Mouse (Mus musculus) limb, embryonic 14.5 days (tissue): ENCODE measurements at regions not wholly inside any gene's neighbourhood (a gene's known extent, or its start where the extent isn't known, plus 50 kb on each side); places are given as distances from the start of the nearest gene placed in this dataset.

Source experiments
- ATAC-seq: fragments of 200-750 bp; cut with Nextera tagmentation; 2 replicates; pipeline ENCODE4 v1.8.0; 2017; ENCODE audit warnings: low read depth, moderate number of reproducible peaks, moderate TSS enrichment; ENCODE audit not compliant: low FRiP score
- DNase-seq: peaks from one replicate; pipeline ENCODE4 v3.0.0-alpha.2; 2015; ENCODE audit warnings: low spot score
- H3K27ac ChIP-seq: fragments of 300-500 bp; sonication (generic); replicated peaks from 2 replicates; pipeline ENCODE4 v1.5.1; 2014; ENCODE audit warnings: low read depth, mild to moderate bottlenecking, low read length, moderate library complexity, mixed read lengths
- H3K27me3 ChIP-seq: fragments of 300-500 bp; sonication (generic); 2 replicates; pipeline ENCODE4 v1.6.1; 2014; ENCODE audit warnings: low read length, mixed read lengths; ENCODE audit not compliant: control insufficient read depth, insufficient read depth
- H3K36me3 ChIP-seq: fragments of 300-500 bp; sonication (generic); 2 replicates; pipeline ENCODE4 v1.6.1; 2014; ENCODE audit warnings: mild to moderate bottlenecking, low read length, moderate library complexity, mixed read lengths; ENCODE audit not compliant: control insufficient read depth, insufficient read depth
- H3K4me1 ChIP-seq: fragments of 300-500 bp; sonication (generic); 2 replicates; pipeline ENCODE4 v1.6.1; 2014; ENCODE audit warnings: antibody characterized with exemption, low read length, mixed read lengths; ENCODE audit not compliant: control insufficient read depth, insufficient read depth
- H3K4me2 ChIP-seq: fragments of 300-500 bp; sonication (generic); replicated peaks from 2 replicates; pipeline ENCODE4 v1.6.1; 2014; ENCODE audit warnings: low read depth, mild to moderate bottlenecking, low read length, moderate library complexity; ENCODE audit not compliant: severe bottlenecking
- H3K4me3 ChIP-seq: fragments of 300-500 bp; sonication (generic); replicated peaks from 2 replicates; pipeline ENCODE4 v1.5.1; 2014; ENCODE audit warnings: low read length
- H3K9ac ChIP-seq: fragments of 300-500 bp; sonication (generic); 2 replicates; pipeline ENCODE4 v1.6.1; 2014; ENCODE audit warnings: mild to moderate bottlenecking, low read depth, low read length, moderate library complexity; ENCODE audit not compliant: severe bottlenecking
- H3K9me3 ChIP-seq: fragments of 300-500 bp; sonication (generic); 2 replicates; pipeline ENCODE4 v1.6.1; 2016; ENCODE audit warnings: low read length; ENCODE audit not compliant: control insufficient read depth
- POLR2A ChIP-seq: fragments of 200-500 bp; IDR thresholded peaks from 2 replicates; pipeline ENCODE4 v1.8.0; 2012; ENCODE audit warnings: inconsistent platforms, mild to moderate bottlenecking, moderate library complexity, borderline replicate concordance; ENCODE audit not compliant: insufficient read depth, insufficient read length; ENCODE audit errors: extremely low read depth
- WGBS: fragments of 180-500 bp; shearing (Covaris S2); extraction: QIAGEN DNeasy Blood & Tissue Kit; methylation state at CpG from one replicate; pipeline ENCODE4 v1.1.7; 2014; 5-methylcytosine and 5-hydroxymethylcytosine counted together

- DNase-seq, result peak; percentile 34
- H3K27me3 ChIP-seq, result no peaks in the 10 kb centered on the region
- no peak for ATAC-seq
- no peak overlapping the region for H3K4me3 ChIP-seq
- H3K4me2 ChIP-seq, result no peak overlapping the region
- no peaks in the 10 kb centered on the region for H3K9me3 ChIP-seq
- H3K36me3 ChIP-seq, result no peaks in the 10 kb centered on the region
- 0 out of 2 replicates have a peak overlapping the region, but pooled peaks have one; percentile 34 for H3K27ac ChIP-seq
- 79% methylated on average over 11 of the region's 11 CpGs for WGBS
- no peak for TF ChIP-seq POLR2A
- H3K9ac ChIP-seq, result no peak overlapping the region
- no peaks in the 10 kb centered on the region for H3K4me1 ChIP-seq
Observed at GRCm38 (mm10) chr10:95013213-95013915, 68.7 kb upstream of the Plxnc1 start.

DNA sequence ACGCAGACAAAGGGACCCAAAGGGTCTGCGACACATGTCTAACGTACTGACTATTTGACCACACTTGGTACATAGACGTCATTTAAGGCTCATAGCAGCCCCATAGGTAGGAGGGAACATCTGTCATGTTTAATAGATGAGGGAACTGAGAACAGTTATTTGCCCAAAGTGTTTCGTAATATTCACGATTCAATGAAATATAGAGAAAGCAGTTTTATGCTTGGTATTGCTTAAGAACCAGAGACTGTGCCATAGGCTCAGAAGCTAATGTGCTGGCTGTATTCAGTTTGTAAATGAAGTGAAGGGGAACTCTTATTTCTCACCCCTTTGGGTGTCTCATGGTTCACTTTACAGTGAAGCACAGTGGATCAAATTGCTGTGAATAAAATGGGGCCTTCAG lies 65.7 kb upstream of the Plxnc1 start:
- Histone ChIP-seq H3K9ac (no peak overlapping the region), H3K27me3 (no peaks in the 10 kb centered on the region), H3K4me2 (no peak overlapping the region), H3K4me1 (no peaks in the 10 kb centered on the region), H3K36me3 (no peaks in the 10 kb centered on the region), H3K9me3 (no peaks in the 10 kb centered on the region), H3K4me3 (no peak overlapping the region), H3K27ac (no peak overlapping the region)
- ATAC-seq (no peak), DNase-seq (no peak)
- WGBS, result 90% methylated on average over 6 of the region's 6 CpGs
- TF ChIP-seq POLR2A, result no peak

DNA sequence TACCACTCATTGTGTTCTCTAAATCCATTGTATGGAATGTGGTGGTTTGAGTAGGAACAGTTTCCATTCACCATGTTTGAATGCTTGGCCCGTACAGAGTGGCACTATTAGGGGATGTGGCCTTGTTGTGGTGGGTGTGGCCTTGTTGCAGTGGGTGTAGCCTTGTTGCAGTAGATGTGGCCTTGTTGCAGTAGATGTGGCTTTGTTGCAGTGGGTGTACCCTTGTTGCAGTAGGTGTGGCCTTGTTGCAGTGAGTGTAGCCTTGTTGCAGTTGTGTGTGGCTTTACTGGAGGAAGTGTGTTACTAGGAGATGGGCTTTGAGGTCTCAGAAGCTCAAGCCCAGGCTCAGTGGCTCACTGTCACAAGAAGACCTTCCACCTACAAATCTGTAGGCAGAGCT lies 64.4 kb upstream of the Plxnc1 start:
- no peak for DNase-seq
- no peaks in the 10 kb centered on the region for H3K9me3 ChIP-seq
- H3K27me3 ChIP-seq, result no peaks in the 10 kb centered on the region
- WGBS, result 85% methylated on average over 1 of the region's 1 CpGs
- no peak overlapping the region for H3K4me3 ChIP-seq
- no peak overlapping the region for H3K9ac ChIP-seq
- H3K36me3 ChIP-seq, result no peaks in the 10 kb centered on the region
- no peak for TF ChIP-seq POLR2A
- H3K27ac ChIP-seq, result no peak overlapping the region
- no peaks in the 10 kb centered on the region for H3K4me1 ChIP-seq
- H3K4me2 ChIP-seq, result no peak overlapping the region
- no peak for ATAC-seq

DNA sequence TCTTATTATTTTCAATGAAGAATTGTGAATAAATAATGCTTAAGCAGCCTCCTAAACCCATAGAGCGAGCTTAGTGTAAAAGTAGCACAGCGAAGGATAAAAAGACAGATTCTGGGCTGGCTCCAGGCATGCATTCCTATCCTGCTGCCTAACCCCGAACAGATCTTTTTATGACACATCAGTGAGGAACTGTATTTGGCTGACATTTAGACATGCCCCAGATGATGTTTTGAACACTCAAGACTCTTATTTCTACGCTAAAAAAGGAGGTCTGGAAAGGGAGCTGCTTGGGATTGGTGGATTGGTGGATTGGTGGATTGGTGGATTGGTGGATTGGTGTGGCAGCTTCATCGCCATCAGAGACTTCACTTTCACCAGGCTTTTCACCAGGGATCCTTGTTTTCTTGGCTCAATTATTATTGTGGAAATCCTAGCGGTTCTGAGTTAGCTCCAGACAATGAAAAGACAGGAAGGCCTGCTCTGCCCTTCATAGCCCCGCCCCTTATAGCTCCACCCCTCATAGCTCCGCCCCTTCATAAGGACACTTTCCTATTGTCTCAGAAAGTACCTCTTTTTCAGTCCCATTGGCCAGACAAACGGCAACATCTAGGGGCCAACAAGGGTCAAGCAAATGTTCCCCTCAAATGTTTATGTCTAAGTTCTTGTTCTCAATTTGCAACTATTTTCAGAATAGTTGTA lies 59.6 kb upstream of the Plxnc1 start:
- H3K36me3 ChIP-seq, result no peaks in the 10 kb centered on the region
- no peak overlapping the region for H3K27ac ChIP-seq
- 64% methylated on average over 9 of the region's 9 CpGs for whole genome bisulfite sequencing
- peak; percentile 72 for DNase-seq
- H3K4me1 ChIP-seq, result 0 out of 2 replicates have a peak, but pooled peaks cover 2% of the 10 kb centered on the region
- H3K4me3 ChIP-seq, result no peak overlapping the region
- no peaks in the 10 kb centered on the region for H3K27me3 ChIP-seq
- TF ChIP-seq POLR2A, result no peak
- H3K4me2 ChIP-seq, result no peak overlapping the region
- H3K9ac ChIP-seq, result no peak overlapping the region
- peak; percentile 83 for ATAC-seq
- no peaks in the 10 kb centered on the region for H3K9me3 ChIP-seq

DNA sequence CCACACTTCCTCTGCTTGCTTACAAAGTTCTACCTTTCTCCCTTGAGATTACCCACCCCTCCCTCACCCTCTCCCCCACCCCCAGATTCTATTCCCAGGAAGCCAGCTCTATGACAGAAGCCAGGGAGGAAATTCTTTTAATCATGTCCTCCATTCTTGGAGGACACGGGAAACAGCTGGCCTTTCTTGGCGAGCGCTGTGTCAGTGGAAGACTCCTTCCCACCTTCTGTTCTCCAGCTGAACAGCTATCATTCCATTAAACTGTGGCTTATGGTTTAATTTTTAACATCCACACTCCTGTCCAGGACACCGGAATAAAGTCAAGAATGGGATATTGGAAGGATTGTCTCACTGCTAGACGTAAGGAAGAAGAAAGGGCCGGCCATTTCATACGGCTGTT lies 59.0 kb upstream of the Plxnc1 start:
- H3K9me3 ChIP-seq, result no peaks in the 10 kb centered on the region
- no peak for TF ChIP-seq POLR2A
- H3K4me3 ChIP-seq, result no peak overlapping the region
- no peak overlapping the region for H3K4me2 ChIP-seq
- ATAC-seq (peak; percentile 57; the same call in 1 of the 2 replicates), DNase-seq (peak; percentile 54)
- no peaks in the 10 kb centered on the region for H3K36me3 ChIP-seq
- no peaks in the 10 kb centered on the region for H3K27me3 ChIP-seq
- 68% methylated on average over 7 of the region's 7 CpGs for WGBS
- H3K27ac ChIP-seq, result no peak overlapping the region
- H3K4me1 ChIP-seq, result 0 out of 2 replicates have a peak, but pooled peaks cover 2% of the 10 kb centered on the region
- no peak overlapping the region for H3K9ac ChIP-seq
